Mouse (Mus musculus) embryonic facial prominence, embryonic 13.5 days (tissue): Measurements from ENCODE around the gene Ranbp1. TPM values are rescaled to one million over a fixed set of nuclear protein-coding genes. Genes with fewer than 3 reads are reported as not detected.

ENCODE experiments used
- ATAC-seq: fragments of 200-750 bp; cut with Nextera tagmentation; 2 replicates; pipeline ENCODE4 v1.8.0; 2017; ENCODE audit warnings: low read depth; ENCODE audit not compliant: insufficient number of reproducible peaks, insufficient read depth, low FRiP score, low TSS enrichment
- H3K27ac ChIP-seq: fragments of 300-500 bp; sonication (generic); 2 replicates; pipeline ENCODE4 v1.5.1; 2015; ENCODE audit warnings: moderate library complexity, mild to moderate bottlenecking, inconsistent platforms
- H3K27me3 ChIP-seq: fragments of 300-500 bp; sonication (generic); 2 replicates; pipeline ENCODE4 v1.6.1; 2015; ENCODE audit warnings: mild to moderate bottlenecking, inconsistent platforms
- H3K36me3 ChIP-seq: fragments of 300-500 bp; sonication (generic); 2 replicates; pipeline ENCODE4 v1.6.1; 2015; ENCODE audit warnings: mild to moderate bottlenecking, inconsistent platforms
- H3K4me1 ChIP-seq: fragments of 300-500 bp; sonication (generic); 2 replicates; pipeline ENCODE4 v1.6.1; 2015; ENCODE audit warnings: inconsistent platforms
- H3K4me2 ChIP-seq: fragments of 300-500 bp; sonication (generic); 2 replicates; pipeline ENCODE4 v1.6.1; 2015; ENCODE audit warnings: moderate library complexity, mild to moderate bottlenecking, inconsistent platforms
- H3K4me3 ChIP-seq: fragments of 300-500 bp; sonication (generic); 2 replicates; pipeline ENCODE4 v1.5.1; 2015; ENCODE audit warnings: mild to moderate bottlenecking, inconsistent platforms
- H3K9ac ChIP-seq: fragments of 300-500 bp; sonication (generic); 2 replicates; pipeline ENCODE4 v1.6.1; 2015; ENCODE audit warnings: mild to moderate bottlenecking, inconsistent platforms
- H3K9me3 ChIP-seq: fragments of 300-500 bp; sonication (generic); 2 replicates; pipeline ENCODE4 v1.6.1; 2016; ENCODE audit warnings: inconsistent platforms
- whole genome bisulfite sequencing: fragments of 180-500 bp; shearing (Covaris S2); methylation state at CpG from one replicate; pipeline ENCODE4 v1.1.7; 2015; ENCODE audit warnings: mixed read lengths; 5-methylcytosine and 5-hydroxymethylcytosine counted together
- polyA plus RNA-seq: library from polyadenylated mRNA; unstranded; fragments of >200 nt; fragmentation: Nextera tagmentation; extraction: Ambion mirVana; gene quantifications from 2 replicates; pipeline ENCODE4 v1.2.1, GENCODE M21; 2015

Ranbp1 gene
- polyA plus RNA-seq, 1 experiment from 2014 or later, result 686 TPM

DNA sequence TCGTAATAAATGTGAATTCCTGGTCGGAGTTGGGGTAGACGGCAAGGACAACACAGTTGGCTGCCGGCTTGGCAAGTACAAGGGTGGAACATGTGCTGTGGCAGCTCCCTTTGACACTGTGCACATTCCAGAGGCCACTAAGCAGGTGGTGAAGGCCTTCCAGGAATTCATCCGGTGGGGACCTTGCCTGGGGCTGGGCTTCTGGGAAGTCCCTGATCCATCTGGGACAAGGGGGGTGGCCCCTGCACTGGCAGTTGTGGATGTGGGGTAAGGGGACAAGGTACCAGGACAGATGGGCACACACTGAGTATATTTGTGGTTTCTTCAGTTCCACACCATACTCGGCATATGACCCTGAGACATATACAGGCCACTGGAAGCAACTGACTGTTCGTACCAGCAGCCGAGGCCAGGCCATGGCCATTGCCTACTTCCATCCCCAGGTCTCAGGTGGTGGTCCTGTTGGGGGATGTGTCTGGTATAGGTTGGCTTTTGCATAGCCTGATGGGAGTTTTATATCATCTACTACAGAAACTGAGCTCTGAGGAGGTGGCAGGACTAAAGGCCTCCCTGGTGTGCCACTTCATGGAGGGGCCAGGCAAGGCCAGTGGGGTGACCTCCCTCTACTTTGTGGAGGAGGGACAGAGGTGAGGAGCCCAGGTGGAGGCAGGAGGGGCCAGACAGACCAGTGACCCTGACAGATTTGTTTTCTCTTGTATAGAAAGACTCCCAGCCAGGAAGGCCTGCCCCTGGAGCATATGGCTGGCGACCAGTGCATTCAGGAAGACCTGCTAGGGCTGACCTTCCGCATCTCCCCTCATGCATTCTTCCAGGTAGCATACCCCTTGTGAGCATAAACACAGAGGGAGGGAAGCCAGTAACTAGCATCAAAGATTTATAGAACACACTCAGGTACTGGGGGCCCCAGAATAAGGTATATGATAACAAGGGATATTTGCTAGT is 2.6 kb upstream of the Ranbp1 start:
- Histone ChIP-seq H3K27me3 (no peaks in the 10 kb centered on the region), H3K9me3 (no peaks in the 10 kb centered on the region), H3K36me3 (peaks cover 63% of the 10 kb centered on the region), H3K4me1 (peaks cover 39% of the 10 kb centered on the region), H3K27ac (no peak overlapping the region), H3K9ac (peak overlapping the region; percentile 95), H3K4me3 (peak overlapping the region; percentile 15), H3K4me2 (peak overlapping the region; percentile 96)
- WGBS, result 74% methylated on average over 10 of the region's 10 CpGs
- no peak for ATAC-seq

DNA sequence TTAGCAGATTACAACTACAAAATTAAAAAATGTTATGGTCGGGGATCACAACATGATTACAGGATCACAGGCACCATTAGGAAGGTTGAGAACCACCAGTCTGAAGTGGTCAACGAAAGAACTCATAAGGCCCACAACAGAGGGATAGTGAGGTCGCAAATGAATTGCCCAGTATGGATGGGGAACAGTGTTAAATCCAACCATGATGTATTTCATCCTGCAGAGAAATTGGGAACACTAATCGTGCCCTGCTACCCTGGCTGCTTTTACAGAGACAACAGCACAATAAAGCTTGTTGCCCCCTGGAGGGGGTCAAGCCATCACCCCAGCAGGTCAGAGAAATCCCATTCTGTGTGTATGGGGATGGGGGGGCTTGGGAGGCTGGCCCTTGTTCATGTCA is 1.7 kb upstream of the Ranbp1 start:
- Histone ChIP-seq H3K4me3 (peak overlapping the region; percentile 95), H3K9me3 (no peaks in the 10 kb centered on the region), H3K4me2 (peak overlapping the region; percentile 96), H3K27ac (no peak overlapping the region), H3K36me3 (peaks cover 64% of the 10 kb centered on the region), H3K9ac (peak overlapping the region; percentile 95), H3K4me1 (peaks cover 39% of the 10 kb centered on the region), H3K27me3 (no peaks in the 10 kb centered on the region)
- WGBS, result 68% methylated on average over 4 of the region's 4 CpGs
- ATAC-seq, result no peak

DNA sequence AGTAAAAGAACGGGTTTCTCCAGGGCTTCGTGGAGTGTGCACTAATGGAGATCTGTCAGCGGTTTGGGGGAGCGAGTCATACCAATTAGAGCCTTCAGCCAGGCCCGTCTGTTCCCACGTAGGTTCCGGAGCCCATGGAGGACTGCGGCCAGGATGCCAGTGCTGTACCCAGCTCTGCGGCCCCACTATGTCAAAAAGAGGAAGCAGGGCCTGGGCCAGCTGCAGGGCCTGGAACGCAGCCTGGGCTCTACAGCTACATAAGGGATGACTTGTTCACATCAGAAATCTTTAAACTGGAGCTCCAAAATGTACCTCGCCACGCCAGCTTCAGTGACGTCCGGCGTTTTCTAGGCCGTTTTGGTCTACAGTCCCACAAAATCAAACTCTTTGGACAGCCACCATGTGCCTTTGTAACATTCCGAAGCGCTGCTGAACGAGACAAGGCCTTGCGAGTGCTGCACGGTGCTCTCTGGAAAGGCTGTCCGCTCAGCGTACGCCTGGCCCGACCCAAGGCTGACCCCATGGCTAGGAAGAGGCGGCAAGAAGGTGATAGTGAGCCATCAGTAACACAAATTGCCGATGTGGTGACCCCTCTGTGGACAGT is 934 bp upstream of the Ranbp1 start:
- Histone ChIP-seq H3K36me3 (peaks cover 65% of the 10 kb centered on the region), H3K27ac (peak overlapping the region; percentile 94), H3K9ac (peak overlapping the region; percentile 95), H3K4me3 (peak overlapping the region; percentile 95), H3K27me3 (no peaks in the 10 kb centered on the region), H3K9me3 (no peaks in the 10 kb centered on the region), H3K4me2 (peak overlapping the region; percentile 96), H3K4me1 (peaks cover 39% of the 10 kb centered on the region)
- peak; percentile 29 for ATAC-seq
- WGBS, result 6% methylated on average over 27 of the region's 27 CpGs

DNA sequence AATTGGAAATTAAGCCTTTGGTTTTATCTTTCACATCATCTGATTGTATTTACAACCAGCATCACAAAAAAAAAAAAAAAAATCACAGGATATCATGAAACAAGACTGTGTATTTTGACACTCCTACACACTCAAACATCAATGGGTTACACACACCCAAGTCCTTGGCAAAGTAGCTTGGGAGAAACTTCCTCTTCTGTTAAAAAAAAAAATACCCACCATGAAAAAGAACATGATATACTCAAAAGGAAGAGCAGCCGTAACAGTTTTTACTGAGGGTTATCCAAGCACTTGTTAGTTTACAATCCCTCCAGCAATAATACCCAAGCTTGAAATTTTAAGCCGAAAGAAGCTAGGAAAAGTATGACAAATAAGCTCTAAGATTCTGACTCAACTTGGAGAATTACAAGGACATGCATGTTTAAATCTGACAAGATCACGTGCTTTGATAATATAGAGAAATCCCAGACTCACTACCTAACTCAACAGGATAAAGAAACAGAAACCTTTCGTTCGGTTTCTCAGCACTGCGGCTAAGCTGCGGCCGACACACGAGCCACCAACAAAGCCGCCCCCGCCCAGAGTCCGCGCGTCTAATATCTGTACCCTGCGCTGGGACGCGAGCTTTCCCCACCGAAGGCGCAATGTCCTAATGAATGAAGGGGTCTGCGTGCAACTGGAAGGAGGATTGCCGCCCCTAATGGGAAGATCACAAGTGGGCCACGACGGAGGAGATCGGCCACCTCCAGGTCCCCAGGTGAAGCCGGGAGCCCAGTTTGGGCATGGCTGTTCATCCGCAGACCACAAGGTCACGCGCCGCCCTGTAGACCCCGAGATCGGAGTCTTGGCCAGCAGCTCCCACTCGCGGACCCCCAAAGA is 772 bp downstream of the Ranbp1 start:
- no peak for ATAC-seq
- peak overlapping the region; percentile 94 for H3K27ac ChIP-seq
- H3K4me3 ChIP-seq, result peak overlapping the region; percentile 95
- H3K27me3 ChIP-seq, result no peaks in the 10 kb centered on the region
- H3K4me1 ChIP-seq, result peaks cover 39% of the 10 kb centered on the region
- under 1% methylated on average over 33 of the region's 33 CpGs for WGBS
- H3K9me3 ChIP-seq, result no peaks in the 10 kb centered on the region
- H3K9ac ChIP-seq, result peak overlapping the region; percentile 95
- peak overlapping the region; percentile 96 for H3K4me2 ChIP-seq
- peaks cover 65% of the 10 kb centered on the region for H3K36me3 ChIP-seq

DNA sequence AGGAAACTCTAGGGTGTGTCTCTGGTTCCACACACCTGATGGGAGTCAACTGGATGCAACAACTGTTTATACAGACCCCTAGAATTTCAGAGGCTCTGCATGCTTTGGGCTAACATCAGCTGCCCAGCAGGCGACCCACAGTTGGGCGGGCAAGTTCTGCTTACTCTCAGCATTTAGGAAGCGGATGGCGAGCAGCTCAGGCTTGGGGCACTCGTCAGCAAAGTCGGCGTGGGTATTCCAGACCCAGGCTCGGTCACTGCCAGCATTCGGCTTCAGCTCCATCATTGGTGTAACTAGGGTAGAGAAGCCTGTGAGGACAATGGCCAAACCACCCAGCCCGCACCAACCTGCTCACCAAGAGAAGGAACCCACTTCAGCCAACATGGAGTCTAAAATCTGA is 7.0 kb downstream of the Ranbp1 start:
- Histone ChIP-seq H3K4me3 (no peak overlapping the region), H3K27ac (no peak overlapping the region), H3K4me1 (peaks cover 6% of the 10 kb centered on the region), H3K9me3 (no peaks in the 10 kb centered on the region), H3K27me3 (no peaks in the 10 kb centered on the region), H3K9ac (no peak overlapping the region), H3K4me2 (no peak overlapping the region), H3K36me3 (peaks cover 87% of the 10 kb centered on the region)
- 92% methylated on average over 10 of the region's 10 CpGs for WGBS
- ATAC-seq, result no peak

DNA sequence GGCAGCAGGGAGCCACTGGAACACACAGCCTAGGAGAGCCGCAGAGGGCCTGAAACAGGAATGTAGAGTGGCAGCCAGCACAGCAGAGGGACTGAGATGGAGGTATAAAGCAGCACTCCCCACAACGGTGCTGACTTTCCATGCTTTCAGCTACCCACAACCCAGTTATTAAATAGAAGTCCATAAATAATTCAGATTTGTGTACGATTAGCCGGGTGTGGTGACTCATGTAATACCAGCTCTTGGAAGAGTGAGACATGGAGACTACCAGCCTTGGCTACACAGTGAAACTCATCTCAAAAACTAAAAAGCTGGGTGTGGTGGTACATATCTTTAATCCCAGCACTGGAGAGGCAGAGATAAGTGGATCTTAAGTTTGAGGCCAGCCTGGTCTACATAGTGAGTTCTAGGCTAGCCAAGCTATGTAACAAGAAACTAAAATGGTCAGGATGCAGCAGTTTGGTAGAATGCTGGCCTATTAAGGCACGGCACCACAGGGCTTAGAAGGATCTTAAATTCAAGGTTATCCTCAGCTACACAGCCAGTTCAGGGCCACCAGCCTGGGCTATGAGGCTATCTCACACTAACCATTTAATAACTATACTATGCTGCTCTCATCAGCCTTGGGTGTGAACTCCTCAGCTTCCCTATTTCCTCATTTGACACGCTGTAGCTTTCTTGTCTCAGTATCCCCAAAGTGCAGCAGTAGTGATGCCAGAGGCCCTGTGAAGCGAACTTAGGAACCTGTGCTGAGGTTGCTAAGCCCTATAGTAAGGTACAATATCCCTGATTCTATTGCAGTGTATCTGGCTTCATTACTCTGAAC is 11.6 kb downstream of the Ranbp1 start:
- Histone ChIP-seq H3K27ac (peak overlapping the region; percentile 91), H3K9ac (no peak overlapping the region), H3K27me3 (no peaks in the 10 kb centered on the region), H3K9me3 (no peaks in the 10 kb centered on the region), H3K36me3 (peaks cover 40% of the 10 kb centered on the region), H3K4me3 (no peak overlapping the region), H3K4me2 (peak overlapping the region; percentile 90; the same call in 1 of the 2 replicates), H3K4me1 (peaks cover 26% of the 10 kb centered on the region)
- 71% methylated on average over 7 of the region's 7 CpGs for WGBS
- no peak for ATAC-seq

DNA sequence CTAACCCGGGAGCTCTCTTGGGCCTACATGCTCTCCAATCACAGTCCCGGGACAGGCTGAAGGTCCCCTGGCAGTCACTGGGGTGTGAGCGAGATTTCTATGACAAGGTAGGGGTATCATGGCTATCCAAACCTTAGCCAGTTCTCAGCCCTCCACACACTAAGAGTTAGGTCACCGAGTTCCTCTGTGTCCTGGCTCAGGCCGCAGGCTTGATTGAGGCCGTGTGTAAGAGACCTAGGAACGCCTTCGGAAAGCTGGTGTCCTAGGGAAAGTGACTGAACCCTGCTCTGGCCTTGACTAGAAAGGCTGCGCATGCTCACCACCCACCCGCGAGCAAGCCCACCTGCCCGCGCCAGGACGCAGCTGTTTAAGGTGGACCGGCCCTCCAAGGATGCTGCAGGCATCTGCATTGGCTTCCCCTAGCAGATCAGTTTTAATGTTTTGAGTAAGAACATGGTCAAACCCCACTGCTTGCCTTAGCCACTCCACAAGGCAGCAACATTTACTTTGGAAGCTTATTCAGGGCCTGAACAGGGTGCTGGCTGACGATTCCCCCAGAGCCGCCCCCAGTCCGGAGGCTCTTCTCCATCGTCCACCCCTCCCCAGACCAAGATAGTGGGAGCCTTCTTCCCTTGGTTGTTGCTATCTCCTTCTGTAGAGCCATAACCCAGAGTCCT is 13.0 kb downstream of the Ranbp1 start:
- Histone ChIP-seq H3K27ac (peak overlapping the region; percentile 91), H3K9me3 (no peaks in the 10 kb centered on the region), H3K4me3 (peak overlapping the region; percentile 84), H3K27me3 (no peaks in the 10 kb centered on the region), H3K4me1 (peaks cover 29% of the 10 kb centered on the region), H3K4me2 (peak overlapping the region; percentile 90), H3K9ac (peak overlapping the region; percentile 89), H3K36me3 (peaks cover 26% of the 10 kb centered on the region)
- peak; percentile 65; the same call in 1 of the 2 replicates for ATAC-seq
- 5% methylated on average over 19 of the region's 19 CpGs for WGBS

DNA sequence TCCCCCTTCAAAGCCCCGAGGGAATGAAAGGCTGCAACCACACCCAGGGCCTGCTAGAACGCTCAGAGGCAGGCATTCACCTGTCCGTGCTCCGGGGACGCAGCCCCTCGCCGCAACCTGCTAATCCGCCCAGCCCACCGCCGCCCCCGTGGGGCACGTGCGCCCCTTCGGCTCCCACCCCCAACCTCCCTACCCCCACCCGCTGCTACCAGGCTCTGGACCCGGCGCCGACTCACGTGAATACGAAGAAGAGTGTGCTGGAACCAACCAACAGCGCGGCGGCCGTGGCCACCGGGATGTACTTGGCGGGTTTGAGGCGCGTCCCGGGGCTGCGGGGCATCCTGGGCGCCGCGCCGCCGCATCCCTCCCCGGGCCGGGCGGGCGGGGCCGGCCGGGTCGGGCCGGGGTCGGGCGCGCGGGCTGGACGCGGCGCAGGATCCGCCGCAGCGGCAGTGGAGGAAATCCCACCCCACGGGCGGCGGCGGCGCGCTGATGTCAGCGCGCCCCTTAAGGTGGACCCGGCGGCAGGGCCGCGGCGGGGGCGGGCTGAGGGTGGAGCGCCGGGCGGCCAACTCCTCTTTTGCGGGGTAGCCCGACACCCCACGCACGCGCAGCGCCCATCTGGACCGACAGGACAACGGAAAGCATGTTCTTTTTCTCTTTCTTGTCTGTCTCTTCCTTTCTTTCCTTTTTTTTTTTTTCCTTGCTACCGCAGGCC is 13.7 kb downstream of the Ranbp1 start, which contains the start of gene Zdhhc8:
Gene Zdhhc8, minus strand, starts transcription at position 466 of the 718 bp plus-strand sequence.
- Histone ChIP-seq H3K9ac (peak within 1 kb of the TSS; percentile 89), H3K27me3 (no peaks in the 10 kb centered on the region), H3K9me3 (no peaks in the 10 kb centered on the region), H3K36me3 (peaks cover 20% of the 10 kb centered on the region), H3K27ac (peak within 1 kb of the TSS; percentile 91), H3K4me2 (peak within 1 kb of the TSS; percentile 90), H3K4me3 (peak within 1 kb of the TSS; percentile 84), H3K4me1 (peaks cover 36% of the 10 kb centered on the region)
- WGBS, result under 1% methylated on average over 76 of the region's 79 CpGs
- peak; percentile 68; the same call in 1 of the 2 replicates for ATAC-seq

DNA sequence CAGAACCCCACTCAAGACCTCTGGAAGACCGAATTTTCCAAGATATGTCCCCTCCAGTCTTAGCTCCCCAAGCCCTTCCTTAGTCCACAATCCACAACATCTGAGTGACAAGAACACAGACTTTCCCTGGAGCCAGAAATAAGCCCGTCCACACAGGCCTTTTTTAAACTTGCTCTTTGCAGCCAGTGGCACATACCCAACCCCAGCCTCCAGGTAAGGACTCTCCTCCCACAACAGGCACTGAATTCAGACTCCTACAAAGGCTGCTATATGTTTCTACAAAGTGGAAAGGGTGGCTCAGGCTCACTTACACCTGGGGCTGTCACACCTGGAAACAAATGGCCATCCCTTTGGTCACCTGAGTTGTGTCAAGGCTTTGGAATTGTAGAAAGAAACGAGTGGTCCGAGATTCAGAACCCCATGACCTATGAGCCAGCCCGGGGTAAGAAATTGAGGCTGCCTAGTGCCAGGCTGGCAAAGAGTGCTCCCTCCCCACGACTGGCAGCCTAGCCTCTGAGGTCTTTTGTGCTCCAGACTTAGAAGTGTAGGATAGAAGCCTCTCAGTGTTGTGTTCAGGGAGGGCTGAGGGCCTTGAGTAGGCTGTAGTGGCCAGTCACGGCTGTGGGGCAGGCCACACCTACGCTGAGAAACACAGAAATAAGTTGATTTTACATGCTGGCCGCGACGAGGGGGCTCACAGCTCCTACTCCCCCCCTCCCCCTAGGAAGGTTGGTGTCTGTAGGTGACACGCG is 14.4 kb downstream of the Ranbp1 start:
- peak overlapping the region; percentile 89 for H3K9ac ChIP-seq
- no peaks in the 10 kb centered on the region for H3K27me3 ChIP-seq
- no peak for ATAC-seq
- peak overlapping the region; percentile 91; the same call in 1 of the 2 replicates for H3K27ac ChIP-seq
- H3K36me3 ChIP-seq, result peaks cover 14% of the 10 kb centered on the region
- peak overlapping the region; percentile 84 for H3K4me3 ChIP-seq
- peaks cover 43% of the 10 kb centered on the region for H3K4me1 ChIP-seq
- no peaks in the 10 kb centered on the region for H3K9me3 ChIP-seq
- H3K4me2 ChIP-seq, result peak overlapping the region; percentile 90
- WGBS, result 14% methylated on average over 13 of the region's 13 CpGs
